Mouse (Mus musculus) E14TG2a.4 (cell line): ENCODE results near the gene Akap2.

Experiments
- H3K27me3 ChIP-seq: 2 replicates; pipeline ENCODE4 v1.6.1; 2014; ENCODE audit warnings: low read length, control low read depth; ENCODE audit not compliant: insufficient read depth
- H3K36me3 ChIP-seq: 2 replicates; pipeline ENCODE4 v1.6.1; 2014; ENCODE audit warnings: low read length, control low read depth; ENCODE audit not compliant: insufficient read depth
- H3K4me1 ChIP-seq: replicated peaks from 2 replicates; pipeline ENCODE4 v1.6.1; 2014; ENCODE audit warnings: low read depth, low read length, control low read depth
- H3K4me3 ChIP-seq: replicated peaks from 2 replicates; pipeline ENCODE4 v1.5.1; 2014; ENCODE audit warnings: mild to moderate bottlenecking, low read length
- H3K9me3 ChIP-seq: 2 replicates; pipeline ENCODE4 v1.6.1; 2014; ENCODE audit warnings: low read length, control low read depth
- CTCF ChIP-seq: conservative IDR thresholded peaks from 2 replicates; pipeline ENCODE4 v1.5.1; 2014; ENCODE audit warnings: low read length
- NANOG ChIP-seq: IDR thresholded peaks from 2 replicates; pipeline ENCODE4 v1.6.1; 2014; ENCODE audit warnings: borderline replicate concordance, low read length, mixed read lengths
- POU5F1 ChIP-seq: IDR thresholded peaks from 2 replicates; pipeline ENCODE4 v1.6.1; 2014; ENCODE audit warnings: low read length, borderline replicate concordance

The Akap2 gene

GRCm38 (mm10) chr4:57937292-57937691 is 219.8 kb downstream of the Akap2 start:
- H3K36me3 ChIP-seq, result peaks cover 8% of the 10 kb centered on the region; the same call in 1 of the 2 replicates
- no peaks in the 10 kb centered on the region for H3K27me3 ChIP-seq
- H3K4me1 ChIP-seq, result peaks cover 34% of the 10 kb centered on the region
- H3K4me3 ChIP-seq, result no peak overlapping the region
- TF ChIP-seq CTCF (no peak), NANOG (no peak), POU5F1 (no peak)
- peaks cover 8% of the 10 kb centered on the region for H3K9me3 ChIP-seq

DNA sequence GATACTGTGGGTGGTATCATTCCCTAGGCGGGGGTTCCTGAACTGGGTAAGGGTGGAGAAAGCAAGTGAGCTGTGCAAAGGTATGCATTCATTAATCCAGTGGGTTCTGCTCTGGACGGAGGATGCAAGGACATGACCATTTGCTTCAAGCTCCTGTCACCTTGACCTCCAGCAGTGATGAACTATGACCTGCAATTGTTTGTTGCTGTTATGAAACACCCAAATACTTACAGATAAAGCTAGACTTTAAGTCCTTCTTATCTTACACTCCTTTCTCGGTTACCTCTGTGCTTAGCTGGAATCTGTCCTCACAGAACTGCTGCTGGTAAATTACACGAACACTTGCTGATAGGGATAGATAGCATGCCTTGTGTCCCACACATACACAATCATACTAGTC is 223.2 kb downstream of the Akap2 start:
- peaks cover 41% of the 10 kb centered on the region for H3K36me3 ChIP-seq
- TF ChIP-seq CTCF, result no peak
- TF ChIP-seq NANOG, result no peak
- no peak for TF ChIP-seq POU5F1
- H3K4me1 ChIP-seq, result peaks cover 14% of the 10 kb centered on the region
- no peaks in the 10 kb centered on the region for H3K27me3 ChIP-seq
- H3K4me3 ChIP-seq, result no peak overlapping the region
- H3K9me3 ChIP-seq, result no peaks in the 10 kb centered on the region

- peaks cover 63% of the 10 kb centered on the region for H3K36me3 ChIP-seq
- no peaks in the 10 kb centered on the region for H3K9me3 ChIP-seq
- H3K4me3 ChIP-seq, result no peak overlapping the region
- peaks cover 18% of the 10 kb centered on the region for H3K4me1 ChIP-seq
- H3K27me3 ChIP-seq, result no peaks in the 10 kb centered on the region
- TF ChIP-seq NANOG (no peak), POU5F1 (no peak), CTCF (no peak)
Observed at GRCm38 (mm10) chr4:57942892-57943291, 225.4 kb downstream of the Akap2 start.
